Mouse (Mus musculus): ENCODE results near the gene Cltb.
"Not testable (repeated sequence)": the region's sequence is repeated elsewhere in the genome, so short reads cannot be mapped to it uniquely, and the experiment has no call there.

The Cltb gene

DNA sequence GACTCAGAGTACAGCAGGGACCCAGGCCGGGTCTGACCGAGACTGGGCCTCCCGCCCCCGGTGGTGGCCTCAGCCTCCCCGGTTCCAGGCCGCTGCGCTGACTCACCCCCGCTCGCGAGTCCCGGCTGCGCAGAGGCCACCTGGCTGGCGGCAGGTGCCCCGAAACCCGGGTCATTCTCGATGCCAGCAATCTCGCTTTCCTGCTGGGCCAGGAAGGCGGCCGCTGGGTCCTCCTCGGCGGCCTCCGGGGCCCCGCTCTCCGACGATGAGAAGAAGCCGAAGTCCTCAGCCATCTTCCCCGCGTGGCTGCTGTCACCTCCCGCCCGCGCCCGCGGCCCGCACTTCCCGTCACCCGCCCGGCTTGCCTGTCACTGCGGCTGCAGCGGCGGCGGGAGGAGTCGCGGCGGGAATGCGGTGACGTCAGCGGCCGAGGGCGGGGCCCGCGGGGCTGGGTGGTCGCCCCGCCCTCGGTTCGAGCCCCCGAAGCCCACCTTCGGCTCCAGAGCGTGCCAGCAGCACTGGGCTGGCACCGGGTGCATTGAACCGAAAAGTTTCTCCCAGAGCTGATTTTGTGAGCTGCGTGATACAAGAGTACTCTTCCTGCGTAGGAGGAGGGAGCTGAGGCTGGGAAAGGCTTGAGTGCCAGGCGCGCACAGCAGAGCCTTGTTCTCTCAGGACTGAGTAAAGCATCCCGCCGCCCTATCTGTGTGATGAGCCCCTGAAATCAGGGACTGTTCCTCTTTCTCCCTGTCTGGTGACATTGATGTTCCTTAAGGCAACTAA, at the start of gene Cltb:
Cltb (minus strand) TSS at position 373 of the 783 bp plus-strand sequence.
- peak; percentile 51 for DNase-seq (ENCODE audit: low read depth, low spot score)

DNA sequence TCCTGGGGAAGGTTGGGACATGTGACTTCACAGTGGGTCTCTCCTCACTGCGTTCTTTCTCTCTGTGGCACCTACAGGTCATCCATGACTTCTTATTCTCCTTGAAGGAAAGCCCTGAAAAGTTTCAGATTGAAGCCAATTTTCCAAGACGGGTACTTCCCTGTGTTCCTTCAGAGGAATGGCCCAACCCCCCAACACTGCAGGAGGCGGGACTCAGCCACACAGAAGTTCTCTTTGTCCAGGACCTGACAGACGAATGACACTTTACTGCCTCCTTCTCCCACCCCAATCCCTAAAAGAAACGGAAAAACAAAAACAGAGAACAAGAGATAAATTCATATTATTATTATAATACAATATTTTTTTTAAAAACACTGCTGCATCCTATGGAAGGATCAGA, 49.7 kb upstream of the Cltb start:
- DNase-seq (ENCODE audit: low read depth, low spot score) = no peak

DNA sequence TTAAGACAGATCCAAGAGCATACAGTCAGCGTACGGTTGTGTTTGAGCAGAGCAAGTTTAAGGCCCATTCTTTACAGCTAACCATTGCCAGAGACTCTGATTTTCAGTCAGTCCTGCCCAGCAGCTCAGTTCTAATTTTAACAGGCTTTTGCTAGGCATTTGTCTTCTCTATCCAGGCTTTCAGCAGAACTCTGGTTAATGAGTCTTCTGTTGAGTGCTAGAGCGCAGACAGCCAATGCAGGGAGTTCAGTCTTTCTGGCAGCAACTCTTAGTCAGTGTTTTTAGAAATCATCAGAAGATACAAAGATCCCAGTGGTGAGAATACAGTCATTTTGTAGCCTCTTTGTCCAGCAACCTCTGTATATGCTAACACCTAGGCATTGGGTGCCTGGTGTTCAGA, 39.3 kb upstream of the Cltb start:
- no peak for DNase-seq (ENCODE audit: low read depth, low spot score)

DNA sequence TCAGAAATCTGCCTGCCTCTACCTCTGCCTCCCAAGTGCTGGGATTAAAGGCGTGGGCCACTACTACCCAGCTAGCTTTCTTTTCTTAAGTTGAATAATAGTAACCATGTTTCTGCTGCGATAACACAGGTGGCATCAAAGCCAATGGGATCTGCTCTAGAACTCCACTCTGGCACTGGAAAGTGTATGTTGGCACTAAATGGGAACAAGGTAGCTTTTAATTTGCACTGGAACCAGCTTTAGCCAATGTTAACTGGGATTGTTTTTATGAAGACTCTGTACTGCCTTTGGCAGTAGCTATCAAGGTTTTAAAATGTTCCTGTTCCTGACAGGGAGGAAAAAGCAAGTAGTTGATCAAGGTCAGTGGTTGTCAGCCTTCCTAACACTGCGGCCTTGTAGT, 23.9 kb upstream of the Cltb start:
- DNase-seq (ENCODE audit: low read depth, low spot score) = no peak

DNA sequence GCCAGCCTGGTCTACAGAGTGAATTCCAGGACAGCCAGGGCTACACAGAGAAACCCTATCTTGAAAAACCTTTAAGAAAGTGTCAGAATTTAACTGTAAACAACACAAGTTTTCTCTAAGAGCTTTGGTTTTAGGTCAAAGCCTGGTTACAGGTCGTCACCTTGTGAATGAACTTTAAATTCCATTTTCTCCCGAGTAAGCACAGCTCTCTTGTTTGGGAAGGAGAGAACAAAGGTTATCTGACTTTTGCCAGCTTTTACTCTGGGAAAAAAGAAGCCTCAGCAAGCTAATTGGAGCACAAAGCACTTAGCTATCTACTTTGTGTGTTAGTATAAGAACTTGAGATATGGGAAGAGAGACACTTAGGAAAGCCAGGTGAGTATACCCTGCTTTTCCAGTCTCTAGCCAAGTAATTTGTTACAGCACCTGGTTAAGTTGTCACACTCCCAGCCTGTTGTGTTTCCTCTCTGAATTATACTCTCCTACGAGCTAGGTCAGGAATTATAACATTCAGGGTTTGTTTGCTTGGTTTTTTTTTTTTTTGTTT, 21.7 kb upstream of the Cltb start:
- no peak for DNase-seq (ENCODE audit: low read depth, low spot score)

DNA sequence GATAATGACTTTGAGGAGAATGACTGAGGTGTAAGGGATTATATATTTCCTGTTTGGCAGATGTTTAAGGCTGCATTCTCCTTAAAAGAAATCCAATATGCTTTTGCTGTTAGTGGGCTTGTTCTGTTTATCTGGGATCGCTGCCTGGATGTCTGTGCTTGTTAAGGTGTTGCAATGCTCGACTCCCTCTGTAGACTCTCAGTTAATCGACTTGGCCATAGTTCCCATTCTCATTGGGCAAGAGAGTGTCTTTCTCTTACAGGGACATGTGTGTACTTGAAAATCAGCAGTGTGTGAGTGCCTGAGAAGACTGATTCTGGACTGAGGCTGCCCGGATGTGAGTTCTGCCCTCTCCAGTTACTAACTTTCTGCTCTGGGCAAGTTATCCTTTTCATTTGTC, 18.0 kb upstream of the Cltb start:
- no peak for DNase-seq (ENCODE audit: low read depth, low spot score)

DNA sequence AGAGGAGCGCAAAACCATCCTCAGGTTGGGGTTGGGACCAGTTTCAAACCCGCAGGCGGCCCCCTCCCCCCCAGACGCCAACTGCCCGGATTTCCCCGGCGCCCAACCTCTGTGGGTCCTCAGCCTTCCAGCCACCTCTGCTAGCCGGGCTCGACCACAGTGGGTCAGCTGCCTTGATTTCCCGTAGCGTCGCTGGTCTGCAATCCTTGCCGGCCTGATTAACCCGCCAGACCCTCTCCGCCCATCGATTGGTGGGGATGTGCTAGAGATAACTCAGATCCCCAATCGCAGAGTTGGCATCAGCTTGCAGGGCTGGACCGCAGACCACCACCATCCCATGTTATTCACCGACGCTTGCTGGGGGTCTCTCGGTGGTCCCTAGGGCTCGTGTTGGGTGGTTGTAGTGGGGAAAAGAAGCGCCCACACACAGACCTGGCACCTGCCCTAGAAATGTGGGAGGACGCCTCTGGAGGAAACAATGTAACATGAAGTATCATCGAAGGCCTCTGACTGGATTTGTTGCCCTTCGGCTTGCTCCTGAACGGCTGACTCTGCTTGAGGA, 10.9 kb upstream of the Cltb start:
- peak; percentile 24 for DNase-seq (ENCODE audit: low read depth, low spot score)

DNA sequence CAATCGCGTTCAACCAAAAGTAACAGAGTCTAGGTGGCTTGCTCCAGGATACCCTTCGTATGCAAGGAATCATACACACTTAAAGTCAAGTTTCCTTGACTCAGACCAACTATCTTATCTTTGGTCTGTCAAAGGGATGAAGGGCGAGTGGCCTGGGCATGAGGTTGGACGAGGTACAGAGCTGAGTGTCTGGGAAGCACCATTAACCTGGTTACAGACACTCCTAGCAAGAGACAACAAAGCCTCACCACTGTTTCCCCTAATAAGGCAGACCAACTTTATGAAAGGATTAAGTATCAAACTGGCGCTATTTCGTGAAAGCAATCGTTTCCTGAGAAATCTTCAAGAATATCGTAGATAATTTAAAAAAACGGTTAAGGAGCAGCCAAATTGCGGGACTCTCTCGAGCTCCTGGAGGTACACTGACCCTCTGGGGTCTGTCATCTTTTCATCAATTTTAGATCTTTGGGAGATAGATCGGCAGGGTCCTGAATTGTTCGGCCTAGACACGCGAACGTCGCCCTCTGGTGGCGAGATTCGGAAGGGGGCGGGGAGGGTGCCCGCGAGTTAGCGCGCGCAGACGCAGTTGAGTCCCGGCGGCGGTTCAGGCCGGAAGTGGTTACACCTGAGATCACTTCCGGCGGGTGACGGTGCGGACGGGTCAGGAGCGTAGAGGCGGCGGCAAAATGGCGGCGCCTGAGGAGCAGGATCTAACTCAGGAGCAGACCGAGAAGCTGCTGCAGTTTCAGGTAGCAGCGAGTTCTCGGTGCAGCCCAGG, 10.2 kb upstream of the Cltb start, which contains the start of gene Faf2:
Faf2 (plus strand) TSS at position 630 of the 778 bp plus-strand sequence.
- peak; percentile 97 for DNase-seq (ENCODE audit: low read depth, low spot score)

DNA sequence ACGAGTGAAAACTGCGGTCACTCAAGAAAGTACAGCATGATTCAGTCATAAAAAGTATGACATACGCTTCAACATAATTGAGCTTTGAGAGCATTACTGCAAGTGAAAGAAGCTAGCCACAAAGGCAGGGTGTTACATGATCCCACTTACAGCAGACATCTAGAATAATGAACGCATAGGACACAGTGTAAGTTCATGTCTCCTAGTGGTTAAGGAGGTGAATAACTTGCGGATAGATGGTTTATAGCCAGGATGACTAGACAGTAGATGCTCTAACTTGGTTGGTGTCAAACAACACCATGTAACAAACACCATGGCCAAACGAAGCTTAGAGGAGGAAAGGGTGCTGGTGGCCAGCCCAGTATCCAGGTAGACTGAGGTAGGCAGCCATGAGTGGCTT, 5.9 kb upstream of the Cltb start:
- no peak for DNase-seq (ENCODE audit: low read depth, low spot score)

DNA sequence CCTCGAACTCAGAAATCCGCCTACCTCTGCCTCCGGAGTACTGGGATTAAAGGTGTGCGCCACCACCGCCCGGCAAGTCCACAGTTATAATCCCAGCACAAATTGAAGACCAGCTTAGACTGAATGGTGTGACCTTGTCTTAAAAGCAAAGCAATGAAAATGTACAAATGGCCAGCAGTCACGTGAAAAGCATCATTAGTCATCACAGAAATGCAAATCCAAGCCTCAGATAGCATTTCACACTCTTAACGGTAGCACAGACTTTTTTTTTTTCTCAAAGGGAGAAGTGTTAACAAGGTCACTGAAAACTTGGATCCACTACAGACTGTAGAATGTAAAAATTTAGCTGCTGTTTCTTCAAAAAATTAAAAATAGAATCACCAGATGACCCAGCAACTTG, 5.2 kb upstream of the Cltb start:
- DNase-seq (ENCODE audit: low read depth, low spot score) = no peak

DNA sequence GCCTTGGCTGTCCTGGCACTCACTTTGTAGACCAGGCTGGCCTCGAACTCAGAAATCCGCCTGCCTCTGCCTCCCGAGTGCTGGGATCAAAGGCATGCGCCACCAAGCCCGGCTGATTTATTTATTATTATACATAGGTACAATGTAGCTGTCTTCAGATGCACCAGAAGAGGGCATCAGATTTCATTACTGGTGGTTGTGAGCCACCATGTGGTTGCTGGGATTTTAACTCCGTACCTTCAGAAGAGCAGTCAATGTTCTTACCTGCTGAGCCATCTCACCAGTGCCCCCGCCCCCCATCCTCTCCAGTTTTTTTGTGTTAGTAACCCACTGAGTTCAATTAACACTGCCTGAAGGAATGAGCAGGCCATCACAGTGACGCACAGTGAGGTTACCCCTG, 2.0 kb upstream of the Cltb start:
- DNase-seq (ENCODE audit: low read depth, low spot score) = not testable (repeated sequence)

DNA sequence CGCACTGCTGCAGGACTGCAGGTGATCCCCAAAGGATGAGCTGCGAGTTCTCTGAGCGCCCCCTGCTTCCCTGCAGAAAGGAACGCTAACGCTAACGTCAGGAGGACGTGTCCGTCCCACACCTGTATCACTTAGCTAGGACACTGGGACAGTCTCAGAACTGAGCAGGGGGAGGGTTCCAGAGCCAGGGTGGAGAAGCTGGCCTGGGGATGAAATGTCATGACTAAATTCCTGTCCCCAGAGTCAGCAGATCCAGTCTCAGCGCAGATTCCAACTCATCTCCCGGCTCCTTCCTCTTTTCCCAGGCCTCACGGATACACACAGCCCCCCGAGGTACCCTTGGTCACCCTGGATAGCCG, 552 bp downstream of the Cltb start:
- DNase-seq (ENCODE audit: low read depth, low spot score) = no peak

DNA sequence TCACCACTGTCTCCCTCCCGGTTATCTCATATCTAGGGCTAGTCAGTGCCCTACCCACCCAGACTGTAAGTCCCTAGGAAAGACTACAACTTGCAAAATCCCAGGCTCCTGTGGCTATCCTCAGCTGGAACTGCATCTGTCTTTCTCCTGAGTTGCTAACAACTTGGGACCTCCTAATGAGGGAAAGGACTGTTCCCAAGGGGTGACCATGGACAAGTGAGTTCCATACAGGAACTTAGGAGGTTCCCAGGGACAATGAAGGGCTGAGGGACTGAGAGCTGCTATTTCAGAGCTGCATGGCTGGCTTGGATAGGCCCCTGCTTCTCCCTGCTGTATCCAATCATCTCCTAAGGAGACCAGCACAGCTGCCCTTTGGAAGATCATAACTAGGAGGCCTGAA, 1.8 kb downstream of the Cltb start:
- no peak for DNase-seq (ENCODE audit: low read depth, low spot score)

DNA sequence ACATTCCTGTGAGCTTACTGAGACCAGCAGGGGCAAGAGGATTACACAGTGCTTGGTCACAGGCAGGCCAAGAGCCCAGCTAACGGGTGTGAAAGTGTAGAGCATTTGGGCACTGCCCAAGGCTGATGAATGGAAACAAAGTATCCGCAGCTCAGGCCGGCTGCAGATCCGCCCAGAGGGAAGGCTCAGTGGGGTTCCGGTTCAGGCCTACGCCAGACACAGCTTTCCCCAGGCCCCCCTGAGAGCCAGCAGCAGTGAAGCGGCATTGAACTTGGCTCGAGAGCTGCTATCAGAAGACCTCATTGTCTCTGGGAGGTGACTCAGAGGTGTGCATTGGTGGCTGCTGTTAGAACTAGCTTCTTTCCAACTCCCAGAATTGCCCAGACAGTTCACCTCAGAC, 2.5 kb downstream of the Cltb start:
- DNase-seq (ENCODE audit: low read depth, low spot score) = no peak

DNA sequence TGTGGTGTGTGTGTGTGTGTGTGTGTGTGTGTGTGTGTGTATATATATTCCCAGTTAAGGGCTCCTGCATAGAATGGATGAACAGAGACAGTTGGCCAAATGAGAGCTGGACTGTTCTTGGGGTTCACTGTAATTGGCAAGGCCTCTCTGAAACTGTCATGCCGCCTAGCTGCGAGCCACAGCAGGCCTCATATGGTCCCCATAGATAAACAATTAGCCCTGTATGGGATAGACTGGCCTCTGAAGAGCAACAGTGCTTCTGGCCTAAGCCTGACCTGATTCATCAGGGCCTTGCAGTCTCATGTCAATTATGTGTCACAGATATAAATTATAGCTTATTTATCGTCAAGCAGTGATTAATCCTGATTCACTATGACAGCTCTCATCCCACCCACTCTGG, 3.1 kb downstream of the Cltb start:
- DNase-seq (ENCODE audit: low read depth, low spot score) = no peak

DNA sequence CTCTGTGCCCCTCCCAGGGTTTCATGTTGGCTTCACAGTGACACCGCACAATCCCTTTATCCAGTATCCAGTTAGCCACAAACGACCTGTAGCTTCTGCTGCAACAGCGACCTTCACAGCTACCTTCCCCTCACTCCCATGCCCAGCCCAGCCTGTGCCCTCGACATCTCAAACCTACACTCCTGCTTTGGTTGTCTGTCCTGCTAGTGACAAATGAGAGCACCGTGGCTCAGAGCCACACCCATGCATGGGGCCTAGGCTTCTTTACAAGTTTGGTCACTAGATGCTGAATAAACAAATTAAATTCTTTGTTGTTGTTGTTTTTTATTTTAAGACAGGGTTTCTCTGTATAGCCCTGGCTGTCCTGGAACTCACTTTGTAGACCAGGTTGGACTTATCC, 3.9 kb downstream of the Cltb start:
- no peak for DNase-seq (ENCODE audit: low read depth, low spot score)

DNA sequence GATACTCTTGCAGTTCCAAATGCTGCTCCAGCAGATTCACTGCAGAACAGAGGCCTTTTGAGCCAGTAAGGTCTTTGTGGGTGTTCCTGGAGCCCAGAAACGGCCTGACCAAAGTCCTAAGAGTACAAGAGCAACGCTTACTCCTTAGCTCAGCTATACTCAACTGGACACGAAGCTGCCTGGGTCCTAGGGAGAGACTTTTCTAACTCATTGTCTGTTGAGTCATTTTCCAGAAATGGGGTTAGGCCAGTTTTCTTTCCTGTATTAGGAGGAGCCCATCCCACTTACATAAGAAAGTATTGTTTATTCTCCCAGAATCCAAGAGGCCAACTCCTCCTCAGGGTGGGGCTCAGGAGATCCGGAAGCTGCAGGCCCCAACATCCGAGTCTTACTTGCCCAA, 5.7 kb downstream of the Cltb start:
- no peak for DNase-seq (ENCODE audit: low read depth, low spot score)

DNA sequence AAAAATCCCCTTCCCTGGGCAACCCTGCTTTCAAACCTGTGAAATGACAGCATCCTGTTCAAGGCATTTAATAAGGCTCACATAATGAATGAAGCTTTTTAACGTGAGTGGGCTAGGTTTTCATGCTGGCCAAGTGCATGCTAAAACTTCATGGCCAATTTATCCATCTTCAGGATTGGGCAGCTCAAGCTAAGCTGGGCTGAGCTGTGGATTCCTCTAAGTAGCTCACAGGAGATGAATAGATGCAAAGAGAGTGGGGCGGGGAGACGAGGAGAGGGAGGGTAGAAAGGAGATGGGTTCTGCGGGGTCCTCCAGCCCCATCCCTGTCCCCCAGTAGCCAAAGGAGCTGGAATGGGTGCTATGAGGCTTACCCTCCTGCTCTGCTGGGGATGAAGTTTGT, 6.9 kb downstream of the Cltb start:
- no peak for DNase-seq (ENCODE audit: low read depth, low spot score)

DNA sequence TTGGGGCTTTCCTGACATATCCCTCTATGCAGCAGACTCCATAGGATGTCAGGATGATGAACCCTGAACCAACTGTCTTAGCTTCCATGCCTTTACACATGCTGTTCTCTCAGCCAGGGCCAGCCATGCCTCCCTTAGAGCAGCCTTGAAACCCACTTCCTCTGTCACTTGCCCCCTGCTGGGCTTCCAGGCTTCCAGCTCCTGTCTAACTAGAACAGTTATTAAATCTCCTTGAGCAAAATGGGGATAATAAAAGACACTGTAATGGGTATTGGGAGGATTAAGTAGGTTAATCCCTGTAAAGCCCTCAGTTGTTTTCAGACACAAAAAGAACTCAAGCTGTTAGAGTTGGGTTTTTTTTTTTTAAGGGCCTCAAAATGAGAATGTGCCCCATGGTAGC, 7.6 kb downstream of the Cltb start:
- no peak for DNase-seq (ENCODE audit: low read depth, low spot score)

DNA sequence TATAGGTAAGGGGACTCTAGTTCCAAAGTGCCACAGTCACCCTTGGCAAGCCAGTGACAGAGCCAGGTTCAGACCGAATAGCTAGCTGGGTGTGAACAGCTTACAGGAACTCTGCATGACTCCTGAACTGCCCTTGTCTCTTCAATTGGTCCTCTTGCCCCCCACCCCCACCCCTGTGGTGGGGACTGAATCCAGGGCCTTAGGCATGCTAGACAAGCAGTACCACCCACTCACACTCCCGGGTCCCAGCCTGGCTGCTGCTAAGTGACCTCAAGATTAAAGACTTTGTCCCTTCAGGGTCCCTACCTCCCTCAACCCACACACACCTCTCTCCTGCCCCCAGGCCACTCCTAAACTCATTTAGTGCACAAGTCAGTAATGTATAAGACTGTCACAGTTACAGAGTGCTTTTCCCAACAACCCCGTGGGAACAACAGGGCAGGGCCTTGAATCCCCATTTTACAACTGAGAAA, 8.5 kb downstream of the Cltb start:
- DNase-seq (ENCODE audit: low read depth, low spot score) = peak; percentile 34

DNA sequence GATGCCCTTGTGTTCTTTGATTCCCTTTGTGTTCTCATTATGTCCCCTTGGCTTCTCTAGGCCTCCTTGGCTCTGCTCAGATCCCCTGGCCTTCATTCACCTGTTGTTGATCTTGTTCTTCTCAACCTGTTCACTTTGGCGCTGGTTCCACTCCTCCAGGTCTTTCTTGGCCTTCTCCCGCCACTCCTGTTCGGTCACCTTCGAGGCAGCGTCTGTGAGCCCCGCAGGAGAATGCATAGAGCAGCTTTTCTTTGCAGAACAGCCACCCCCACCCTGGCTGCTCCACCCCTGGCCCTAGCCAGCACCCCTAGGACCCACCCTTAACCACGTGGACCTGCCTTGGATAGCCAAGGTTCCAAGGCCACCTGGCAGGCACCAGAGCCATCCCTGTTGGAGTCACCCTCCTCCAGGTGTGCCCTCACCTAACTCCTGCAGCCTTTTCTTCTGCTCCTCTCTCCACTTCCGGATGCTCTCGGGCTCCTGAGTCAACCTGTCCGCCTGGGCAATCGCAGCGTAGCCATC, 12.5 kb downstream of the Cltb start:
- no peak for DNase-seq (ENCODE audit: low read depth, low spot score)

DNA sequence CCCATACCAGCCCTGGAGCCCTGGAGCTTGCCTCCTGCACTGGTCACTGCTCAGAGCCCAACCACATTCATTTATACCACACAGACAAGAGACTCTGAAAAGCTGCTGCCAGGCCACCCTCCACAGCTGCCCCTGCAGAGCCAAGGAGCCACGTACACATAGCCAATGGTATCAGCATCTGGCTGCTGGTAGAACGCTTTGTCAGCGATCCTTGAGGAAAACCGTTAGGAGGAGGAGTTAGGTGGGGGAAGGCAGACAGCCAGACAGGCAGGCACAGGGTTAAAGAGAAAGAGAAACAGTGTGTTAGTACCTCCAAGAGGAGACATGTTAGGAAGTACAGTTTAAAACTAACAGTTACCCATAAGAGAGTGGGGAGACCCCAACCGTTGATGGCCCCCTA, 14.3 kb downstream of the Cltb start:
- DNase-seq (ENCODE audit: low read depth, low spot score) = no peak

All from forelimb bud, embryonic 11.5 days (tissue).